Mouse (Mus musculus) heart, embryonic 14.5 days (tissue): ENCODE results near the gene Frmpd4. TPM values are rescaled to one million over a fixed set of nuclear protein-coding genes. Genes with fewer than 3 reads are reported as not detected.

Experiments used
- ATAC-seq: fragments of 200-750 bp; cut with Nextera tagmentation; 2 replicates; pipeline ENCODE4 v1.8.0; 2017; ENCODE audit warnings: low read depth, moderate TSS enrichment; ENCODE audit not compliant: insufficient number of reproducible peaks, insufficient read depth, low FRiP score
- H3K27ac ChIP-seq, 2 experiments: fragments of 200-500 bp in 1 of 2; fragments of 300-500 bp in 1 of 2; sonication (generic) in 1 of 2; replicated peaks in 1 of 2; 2 replicates each; pipeline ENCODE4 v1.5.1; 2012 to 2014; ENCODE audit warnings: low read depth in 2 of 2, low read length in 2 of 2, control low read depth in 1 of 2, mild to moderate bottlenecking in 1 of 2, mixed read lengths in 1 of 2; ENCODE audit not compliant: control insufficient read depth in 1 of 2, insufficient read depth in 1 of 2
- H3K27me3 ChIP-seq: fragments of 300-500 bp; sonication (generic); 2 replicates; pipeline ENCODE4 v1.6.1; 2014; ENCODE audit warnings: mild to moderate bottlenecking, low read length, control low read depth; ENCODE audit not compliant: control insufficient read depth, insufficient read depth
- H3K36me3 ChIP-seq: fragments of 300-500 bp; sonication (generic); 2 replicates; pipeline ENCODE4 v1.6.1; 2014; ENCODE audit warnings: mild to moderate bottlenecking, control low read depth, low read length, mixed read lengths; ENCODE audit not compliant: control insufficient read depth, insufficient read depth
- H3K4me1 ChIP-seq, 2 experiments: fragments of 200-500 bp in 1 of 2; fragments of 300-500 bp in 1 of 2; sonication (generic) in 1 of 2; 2 replicates each; pipeline ENCODE4 v1.6.1; 2012 to 2014; ENCODE audit warnings: low read length in 2 of 2, control low read depth in 1 of 2, mixed read lengths in 1 of 2; ENCODE audit not compliant: control insufficient read depth in 2 of 2, insufficient read depth in 2 of 2
- H3K4me2 ChIP-seq: fragments of 300-500 bp; sonication (generic); 2 replicates; pipeline ENCODE4 v1.6.1; 2014; ENCODE audit warnings: mild to moderate bottlenecking, low read length
- H3K4me3 ChIP-seq, 2 experiments: fragments of 200-500 bp in 1 of 2; fragments of 300-500 bp in 1 of 2; sonication (generic) in 1 of 2; 2 replicates each; pipeline ENCODE4 v1.5.1; 2012 to 2014; ENCODE audit warnings: low read length in 2 of 2, mild to moderate bottlenecking in 2 of 2, control low read depth in 1 of 2, low read depth in 1 of 2, moderate library complexity in 1 of 2; ENCODE audit not compliant: control insufficient read depth in 1 of 2, insufficient read depth in 1 of 2
- H3K9ac ChIP-seq: fragments of 300-500 bp; sonication (generic); 2 replicates; pipeline ENCODE4 v1.6.1; 2014; ENCODE audit warnings: mild to moderate bottlenecking, low read length
- H3K9me3 ChIP-seq: fragments of 300-500 bp; sonication (generic); 2 replicates; pipeline ENCODE4 v1.6.1; 2016; ENCODE audit warnings: low read length, control low read depth; ENCODE audit not compliant: control insufficient read depth
- WGBS: fragments of 180-500 bp; shearing (Covaris S2); extraction: QIAGEN DNeasy Blood & Tissue Kit; methylation state at CpG from one replicate; pipeline ENCODE4 v1.1.7; 2014; 5-methylcytosine and 5-hydroxymethylcytosine counted together
- polyA plus RNA-seq: library from polyadenylated mRNA; unstranded; fragments of >200 nt; fragmentation: Nextera tagmentation; extraction: Ambion mirVana; gene quantifications from 2 replicates; pipeline ENCODE4 v1.2.1, GENCODE M21; 2014

The Frmpd4 gene
- polyA plus RNA-seq, 1 experiment from 2014 or later = not detected

- no peaks in the 10 kb centered on the region for H3K4me1 ChIP-seq
- no peak overlapping the region for H3K4me3 ChIP-seq
- H3K9me3 ChIP-seq = no peaks in the 10 kb centered on the region
- H3K9ac ChIP-seq = no peak overlapping the region
- no peak for ATAC-seq
- H3K36me3 ChIP-seq = no peaks in the 10 kb centered on the region
- H3K4me2 ChIP-seq = no peak overlapping the region
- peaks cover 2% of the 10 kb centered on the region; the same call in 1 of the 2 replicates for H3K27me3 ChIP-seq
- H3K27ac ChIP-seq = no peak overlapping the region
- 79% methylated on average over 2 of the region's 2 CpGs for WGBS
Measured at GRCm38 (mm10) chrX:167788737-167789136, 788.3 kb downstream of the Frmpd4 start.

GRCm38 (mm10) chrX:167783526-167783925, 793.5 kb downstream of the Frmpd4 start:
- Histone ChIP-seq H3K9ac (no peak overlapping the region), H3K4me1 (no peaks in the 10 kb centered on the region), H3K27me3 (0 out of 2 replicates have a peak, but pooled peaks cover 2% of the 10 kb centered on the region), H3K36me3 (no peaks in the 10 kb centered on the region), H3K9me3 (no peaks in the 10 kb centered on the region), H3K4me3 (no peak overlapping the region), H3K27ac (no peak overlapping the region), H3K4me2 (no peak overlapping the region)
- ATAC-seq = no peak

GRCm38 (mm10) chrX:167719564-167719981, 857.5 kb downstream of the Frmpd4 start:
- Histone ChIP-seq H3K4me3 (no peak overlapping the region), H3K36me3 (no peaks in the 10 kb centered on the region), H3K27ac (no peak overlapping the region), H3K27me3 (no peaks in the 10 kb centered on the region), H3K9ac (no peak overlapping the region), H3K4me1 (no peaks in the 10 kb centered on the region), H3K9me3 (no peaks in the 10 kb centered on the region), H3K4me2 (no peak overlapping the region)
- ATAC-seq = no peak
- WGBS = 88% methylated on average over 3 of the region's 3 CpGs

- Histone ChIP-seq H3K27me3 (no peaks in the 10 kb centered on the region), H3K4me3 (no peak overlapping the region), H3K9me3 (no peaks in the 10 kb centered on the region), H3K36me3 (no peaks in the 10 kb centered on the region), H3K27ac (no peak overlapping the region), H3K9ac (no peak overlapping the region), H3K4me1 (no peaks in the 10 kb centered on the region), H3K4me2 (no peak overlapping the region)
- ATAC-seq = no peak
- 63% methylated on average over 1 of the region's 1 CpGs for WGBS
Measured at GRCm38 (mm10) chrX:167719092-167719491, 857.9 kb downstream of the Frmpd4 start.

- 58% methylated on average over 5 of the region's 5 CpGs for WGBS
- Histone ChIP-seq H3K4me2 (no peak overlapping the region), H3K27me3 (no peaks in the 10 kb centered on the region)
Measured at GRCm38 (mm10) chrX:167654806-167655495, 922.1 kb downstream of the Frmpd4 start.

GRCm38 (mm10) chrX:167654249-167654648, 922.8 kb downstream of the Frmpd4 start:
- H3K27me3 ChIP-seq = no peaks in the 10 kb centered on the region
- no peak overlapping the region for H3K4me3 ChIP-seq
- no peak overlapping the region for H3K4me2 ChIP-seq
- H3K27ac ChIP-seq = no peak overlapping the region
- no peaks in the 10 kb centered on the region for H3K4me1 ChIP-seq
- no peak for ATAC-seq
- no peak overlapping the region for H3K9ac ChIP-seq
- no peaks in the 10 kb centered on the region for H3K9me3 ChIP-seq
- 81% methylated on average over 8 of the region's 8 CpGs for WGBS
- H3K36me3 ChIP-seq = no peaks in the 10 kb centered on the region

More at GRCm38 (mm10) chrX:167654806-167655495, 922.1 kb downstream of the Frmpd4 start:
- no peak for ATAC-seq
- Histone ChIP-seq H3K4me3 (no peak overlapping the region), H3K27ac (no peak overlapping the region), H3K9ac (no peak overlapping the region), H3K4me1 (no peaks in the 10 kb centered on the region), H3K36me3 (no peaks in the 10 kb centered on the region), H3K9me3 (no peaks in the 10 kb centered on the region)

GRCm38 (mm10) chrX:167597639-167598217, 979.3 kb downstream of the Frmpd4 start:
- Histone ChIP-seq H3K4me3 (no peak overlapping the region), H3K27ac (no peak overlapping the region), H3K4me2 (no peak overlapping the region), H3K4me1 (no peaks in the 10 kb centered on the region), H3K36me3 (no peaks in the 10 kb centered on the region), H3K9me3 (no peaks in the 10 kb centered on the region), H3K9ac (no peak overlapping the region), H3K27me3 (no peaks in the 10 kb centered on the region)
- no peak for ATAC-seq

GRCm38 (mm10) chrX:167552827-167553226, 1024.2 kb downstream of the Frmpd4 start:
- H3K27ac ChIP-seq = no peak overlapping the region
- H3K9ac ChIP-seq = no peak overlapping the region
- H3K27me3 ChIP-seq = no peaks in the 10 kb centered on the region
- no peak overlapping the region for H3K4me2 ChIP-seq
- no peaks in the 10 kb centered on the region for H3K9me3 ChIP-seq
- no peak for ATAC-seq
- 70% methylated on average over 3 of the region's 3 CpGs for WGBS
- no peaks in the 10 kb centered on the region for H3K36me3 ChIP-seq
- no peak overlapping the region for H3K4me3 ChIP-seq
- no peaks in the 10 kb centered on the region for H3K4me1 ChIP-seq
